Mouse (Mus musculus) stomach, postnatal 0 days (tissue): ENCODE data around the gene Fndc9. TPM values are rescaled to one million over a fixed set of nuclear protein-coding genes. Genes with fewer than 3 reads are reported as not detected.

Source experiments
- ATAC-seq: fragments of 200-750 bp; cut with Nextera tagmentation; 2 replicates; pipeline ENCODE4 v1.8.0; 2017; ENCODE audit not compliant: low FRiP score, low TSS enrichment
- DNase-seq: peaks from one replicate; pipeline ENCODE4 v3.0.0-alpha.2; 2016; ENCODE audit warnings: low spot score
- H3K27ac ChIP-seq: fragments of 300-500 bp; sonication (generic); replicated peaks from 2 replicates; pipeline ENCODE4 v1.5.1; 2014; ENCODE audit warnings: mild to moderate bottlenecking, control low read depth
- H3K27me3 ChIP-seq: fragments of 300-500 bp; sonication (generic); 2 replicates; pipeline ENCODE4 v1.6.1; 2014; ENCODE audit warnings: low read length; ENCODE audit not compliant: control insufficient read depth, insufficient read depth
- H3K36me3 ChIP-seq: fragments of 300-500 bp; sonication (generic); 2 replicates; pipeline ENCODE4 v1.6.1; 2014; ENCODE audit warnings: low read length, mixed read lengths; ENCODE audit not compliant: control insufficient read depth, insufficient read depth
- H3K4me1 ChIP-seq: fragments of 300-500 bp; sonication (generic); replicated peaks from 2 replicates; pipeline ENCODE4 v1.6.1; 2014; ENCODE audit warnings: antibody characterized with exemption; ENCODE audit not compliant: control insufficient read depth, insufficient read depth
- H3K4me2 ChIP-seq: fragments of 300-500 bp; sonication (generic); replicated peaks from 2 replicates; pipeline ENCODE4 v1.6.1; 2014; ENCODE audit warnings: low read depth, mild to moderate bottlenecking, control low read depth, moderate library complexity
- H3K4me3 ChIP-seq: fragments of 300-500 bp; sonication (generic); 2 replicates; pipeline ENCODE4 v1.5.1; 2014; ENCODE audit warnings: low read depth, low read length, control low read depth
- H3K9ac ChIP-seq: fragments of 300-500 bp; sonication (generic); 2 replicates; pipeline ENCODE4 v1.6.1; 2014; ENCODE audit warnings: mild to moderate bottlenecking, low read length, control low read depth, mixed read lengths
- H3K9me3 ChIP-seq: fragments of 300-500 bp; sonication (generic); 2 replicates; pipeline ENCODE4 v1.6.1; 2016; ENCODE audit warnings: low read length; ENCODE audit not compliant: control insufficient read depth
- CTCF ChIP-seq: IDR thresholded peaks from 2 replicates; pipeline ENCODE4 v1.5.1; 2016; ENCODE audit warnings: antibody characterized with exemption, low read depth, mild to moderate bottlenecking, moderate library complexity
- EP300 ChIP-seq: optimal IDR thresholded peaks from 2 replicates; pipeline ENCODE3; 2016; ENCODE audit warnings: antibody characterized with exemption
- WGBS: fragments of 180-500 bp; shearing (Covaris S2); extraction: QIAGEN DNeasy Blood & Tissue Kit; methylation state at CpG from one replicate; pipeline ENCODE4 v1.1.7; 2014; 5-methylcytosine and 5-hydroxymethylcytosine counted together
- polyA plus RNA-seq: library from polyadenylated mRNA; unstranded; fragments of >200 nt; fragmentation: Nextera tagmentation; extraction: Ambion mirVana; gene quantifications from 2 replicates; pipeline ENCODE4 v1.2.1, GENCODE M21; 2015

Fndc9 gene
- polyA plus RNA-seq, 1 experiment from 2014 or later = 6.9 TPM

- 93% methylated on average over 12 of the region's 12 CpGs for WGBS
- H3K4me1 ChIP-seq = no peaks in the 10 kb centered on the region
- TF ChIP-seq CTCF = no peak
- TF ChIP-seq EP300 = no peak
- no peak overlapping the region for H3K9ac ChIP-seq
- DNase-seq (no peak), ATAC-seq (no peak)
- no peak overlapping the region for H3K4me2 ChIP-seq
- no peak overlapping the region for H3K27ac ChIP-seq
- H3K9me3 ChIP-seq = no peaks in the 10 kb centered on the region
- H3K27me3 ChIP-seq = no peaks in the 10 kb centered on the region
- H3K36me3 ChIP-seq = no peaks in the 10 kb centered on the region
- no peak overlapping the region for H3K4me3 ChIP-seq
Measured at GRCm38 (mm10) chr11:46278709-46279108, 43.4 kb downstream of the Fndc9 start.

GRCm38 (mm10) chr11:46282612-46283011 is 47.3 kb downstream of the Fndc9 start:
- ATAC-seq = no peak

GRCm38 (mm10) chr11:46283800-46284199 is 48.5 kb downstream of the Fndc9 start:
- Histone ChIP-seq H3K9me3 (no peaks in the 10 kb centered on the region), H3K27me3 (no peaks in the 10 kb centered on the region), H3K4me1 (no peaks in the 10 kb centered on the region), H3K27ac (no peak overlapping the region), H3K4me3 (no peak overlapping the region), H3K36me3 (no peaks in the 10 kb centered on the region), H3K4me2 (no peak overlapping the region), H3K9ac (no peak overlapping the region)
- TF ChIP-seq EP300 = no peak
- no peak for TF ChIP-seq CTCF
- DNase-seq (no peak), ATAC-seq (no peak)
- WGBS = 89% methylated on average over 6 of the region's 6 CpGs

More at GRCm38 (mm10) chr11:46282612-46283011, 47.3 kb downstream of the Fndc9 start:
- H3K9me3 ChIP-seq = no peaks in the 10 kb centered on the region
- H3K27ac ChIP-seq = no peak overlapping the region
- no peak overlapping the region for H3K4me3 ChIP-seq
- no peak overlapping the region for H3K4me2 ChIP-seq
- WGBS = 84% methylated on average over 5 of the region's 5 CpGs
- no peak for DNase-seq
- TF ChIP-seq CTCF (no peak), EP300 (no peak)
- H3K9ac ChIP-seq = no peak overlapping the region
- H3K36me3 ChIP-seq = no peaks in the 10 kb centered on the region
- H3K4me1 ChIP-seq = no peaks in the 10 kb centered on the region
- H3K27me3 ChIP-seq = no peaks in the 10 kb centered on the region

GRCm38 (mm10) chr11:46286803-46287202 is 51.5 kb downstream of the Fndc9 start:
- Histone ChIP-seq H3K9me3 (no peaks in the 10 kb centered on the region), H3K36me3 (no peaks in the 10 kb centered on the region), H3K9ac (no peak overlapping the region), H3K4me1 (no peaks in the 10 kb centered on the region), H3K4me3 (no peak overlapping the region), H3K4me2 (no peak overlapping the region), H3K27ac (no peak overlapping the region), H3K27me3 (no peaks in the 10 kb centered on the region)
- ATAC-seq (no peak), DNase-seq (no peak)
- TF ChIP-seq EP300 = no peak
- TF ChIP-seq CTCF = no peak
- WGBS = 48% methylated on average over 6 of the region's 6 CpGs

- no peaks in the 10 kb centered on the region for H3K4me1 ChIP-seq
Measured at GRCm38 (mm10) chr11:46288091-46288490, 52.8 kb downstream of the Fndc9 start.

GRCm38 (mm10) chr11:46289022-46289421 is 53.7 kb downstream of the Fndc9 start:
- no peaks in the 10 kb centered on the region for H3K27me3 ChIP-seq
- DNase-seq (no peak), ATAC-seq (no peak)
- no peak overlapping the region for H3K27ac ChIP-seq
- no peaks in the 10 kb centered on the region for H3K36me3 ChIP-seq
- H3K4me2 ChIP-seq = no peak overlapping the region
- H3K4me1 ChIP-seq = no peaks in the 10 kb centered on the region
- TF ChIP-seq EP300 = no peak
- TF ChIP-seq CTCF = no peak
- WGBS = 92% methylated on average over 4 of the region's 4 CpGs
- no peaks in the 10 kb centered on the region for H3K9me3 ChIP-seq
- H3K9ac ChIP-seq = no peak overlapping the region
- no peak overlapping the region for H3K4me3 ChIP-seq

More at GRCm38 (mm10) chr11:46288091-46288490, 52.8 kb downstream of the Fndc9 start:
- no peak overlapping the region for H3K27ac ChIP-seq
- H3K36me3 ChIP-seq = no peaks in the 10 kb centered on the region
- no peaks in the 10 kb centered on the region for H3K27me3 ChIP-seq
- no peak overlapping the region for H3K4me3 ChIP-seq
- no peak for ATAC-seq
- H3K9me3 ChIP-seq = no peaks in the 10 kb centered on the region
- TF ChIP-seq EP300 (no peak), CTCF (no peak)
- H3K4me2 ChIP-seq = no peak overlapping the region
- no peak overlapping the region for H3K9ac ChIP-seq
- no peak for DNase-seq
- WGBS = 41% methylated on average over 5 of the region's 5 CpGs

Other genes starting within 250 kb of the Fndc9 start
- gene Gm12166, start 183.2 kb upstream of the Fndc9 start, polyA plus RNA-seq = 7.0 and 7.3 TPM in 2 replicates
- gene Adam19, start 179.5 kb upstream of the Fndc9 start, polyA plus RNA-seq = 4.3 and 4.9 TPM in 2 replicates
- 29.2 and 30.0 TPM in 2 replicates for gene Nipal4, start 69.0 kb upstream of the Fndc9 start, polyA plus RNA-seq
- gene Cyfip2, start 77.3 kb downstream of the Fndc9 start, polyA plus RNA-seq = 2.8 and 3.0 TPM in 2 replicates
- 0.05 and 0.06 TPM in 2 replicates for gene Itk, start 154.0 kb downstream of the Fndc9 start, polyA plus RNA-seq
- gene Fam71b, start 161.0 kb downstream of the Fndc9 start, polyA plus RNA-seq = not detected in 2 replicates
- 41.5 and 43.2 TPM in 2 replicates for gene Med7, start 201.4 kb downstream of the Fndc9 start, polyA plus RNA-seq
- gene Havcr2, start 219.4 kb downstream of the Fndc9 start, polyA plus RNA-seq = 0.06 and 0.07 TPM in 2 replicates